Mouse (Mus musculus) olfactory bulb, adult 2 months (tissue): ENCODE measurements around the gene 4930503B20Rik.

Experiments
- CTCF ChIP-seq: fragments of 200-500 bp; IDR thresholded peaks from 2 replicates; pipeline ENCODE4 v1.5.1; 2012; ENCODE audit warnings: low read depth, mild to moderate bottlenecking, low read length, moderate library complexity; ENCODE audit not compliant: insufficient read depth
- POLR2A ChIP-seq: fragments of 200-500 bp; IDR thresholded peaks from 2 replicates; pipeline ENCODE4 v1.6.1; 2012; ENCODE audit warnings: mild to moderate bottlenecking, low read depth, low read length, moderate library complexity; ENCODE audit not compliant: insufficient read depth

DNA sequence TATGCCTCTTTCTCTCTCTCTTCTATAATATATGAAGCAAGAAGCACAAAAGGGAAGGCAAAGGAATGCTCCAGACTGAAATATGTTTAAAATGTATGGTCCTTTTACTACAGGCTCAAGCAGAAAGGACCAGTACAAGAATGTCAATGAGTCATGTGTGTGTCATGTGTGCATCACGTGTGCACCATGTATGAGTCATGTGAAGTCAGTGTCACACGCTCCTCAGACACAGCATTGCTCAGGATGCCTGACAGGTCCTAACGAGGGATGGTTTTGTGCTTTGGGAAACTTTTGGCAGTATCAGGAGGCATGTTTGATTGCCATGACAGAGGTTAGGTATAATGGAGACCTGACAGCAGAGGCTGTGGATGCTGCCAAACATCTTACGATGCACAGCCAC is 25.1 kb upstream of the 4930503B20Rik start:
- TF ChIP-seq CTCF (no peak), POLR2A (no peak)
